Mouse (Mus musculus) cerebellum, adult 18-20 months (tissue): ENCODE measurements around the gene Kctd19.

ENCODE experiments used
- DNase-seq, 2 experiments: peaks; one replicate each; pipeline ENCODE4 v3.0.0; 2021

Gene Kctd19

DNA sequence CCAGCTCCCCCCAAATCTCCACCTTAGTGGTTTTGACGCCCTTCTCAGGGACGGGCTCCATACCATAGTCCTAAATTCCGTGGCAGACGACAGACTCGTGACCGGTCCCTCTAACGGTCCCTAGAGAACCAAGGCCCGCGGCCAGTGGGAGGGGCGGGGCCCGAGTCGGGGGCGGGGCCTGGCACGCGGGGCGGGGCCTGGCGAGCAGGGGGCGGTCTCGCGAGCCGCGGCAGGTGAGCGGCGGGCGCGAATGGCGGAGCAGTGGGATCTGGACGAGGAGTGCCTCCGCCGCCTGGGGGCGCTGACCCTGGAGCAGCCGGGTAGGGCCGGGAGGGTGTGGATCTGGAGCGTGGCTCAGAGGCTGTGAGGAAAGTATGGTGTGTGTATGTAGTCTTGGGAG lies at the start of gene Kctd19, which contains the start of gene Lrrc36:
Gene Kctd19, minus strand, starts transcription at position 112 of the 400 bp plus-strand sequence.
Gene Lrrc36, plus strand, starts transcription at position 181 of the 400 bp plus-strand sequence.
- peak; percentile 64 to 74 for DNase-seq

DNA sequence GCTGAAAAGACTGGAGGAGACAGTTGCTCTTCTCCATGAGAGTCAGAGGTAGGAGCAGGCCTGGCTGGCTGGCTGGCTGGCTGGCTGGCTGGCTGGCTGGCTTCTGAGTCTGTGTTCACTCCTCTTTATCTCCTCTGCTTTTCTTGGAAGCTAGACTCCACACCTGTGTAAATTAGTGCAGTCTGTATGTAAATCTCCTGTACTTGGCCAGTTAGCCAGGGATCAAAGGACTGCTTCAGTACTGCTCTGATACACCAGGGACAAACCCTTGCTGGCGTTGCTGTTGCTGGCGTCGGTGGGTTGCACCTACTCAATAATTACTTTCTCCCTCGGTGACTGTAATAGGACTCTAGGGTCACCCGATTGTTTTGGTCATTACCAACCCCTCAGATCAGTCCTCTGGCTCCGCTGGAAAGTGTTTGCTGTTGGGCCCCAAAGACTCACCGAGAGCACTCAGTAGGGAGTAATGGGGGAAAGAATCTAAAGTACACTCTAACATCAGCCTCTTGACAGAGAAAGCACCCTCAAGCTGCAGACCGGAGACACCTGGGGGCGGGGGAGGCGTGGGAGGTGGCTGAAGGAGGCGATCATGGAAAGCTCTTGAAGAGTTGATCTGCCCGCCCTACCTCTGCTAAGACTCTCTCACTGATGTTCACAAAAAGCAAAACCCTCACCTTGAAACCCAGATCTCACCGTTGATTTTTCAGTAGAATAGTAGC lies 47.9 kb upstream of the Kctd19 start:
- peak in 1 of 2 experiments; percentile 27 for DNase-seq

DNA sequence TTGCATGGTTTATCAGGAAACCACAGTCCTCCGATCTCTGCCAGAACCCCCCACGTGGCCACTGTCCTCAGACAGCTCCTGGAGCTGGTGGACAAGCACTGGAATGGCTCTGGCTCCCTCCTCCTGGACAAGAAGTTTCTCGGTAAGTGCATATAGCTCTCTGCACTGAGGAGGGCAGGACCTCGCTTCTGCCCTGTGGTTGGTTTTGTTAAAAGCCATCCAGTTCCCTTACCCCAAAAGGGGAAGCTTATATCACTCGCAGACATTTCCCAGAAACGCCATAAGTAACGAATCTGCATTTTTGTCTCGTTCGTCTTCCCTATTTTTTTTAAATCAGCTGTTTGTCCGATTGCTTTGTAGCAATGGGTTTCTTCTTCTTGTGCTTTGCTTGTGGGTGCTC lies 41.9 kb upstream of the Kctd19 start:
- DNase-seq = no peak

DNA sequence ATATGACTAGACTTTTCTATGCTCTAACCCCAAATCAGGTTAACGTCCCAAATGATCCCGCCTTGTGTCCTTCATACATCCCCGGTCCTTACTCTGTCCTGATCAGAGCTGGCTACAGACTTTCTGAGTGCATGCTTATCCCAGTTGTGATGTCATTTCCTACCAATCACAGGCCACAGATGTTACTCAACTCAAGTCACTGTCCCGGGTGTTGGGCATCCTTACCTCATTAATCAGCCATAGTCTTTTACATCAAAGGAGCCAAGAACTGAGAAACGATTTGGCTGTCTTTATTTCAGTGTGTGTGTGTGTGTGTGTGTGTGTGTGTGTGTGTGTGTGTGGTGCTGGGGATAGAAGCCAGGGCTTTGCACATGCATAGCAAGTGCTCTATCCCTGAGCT lies 40.8 kb upstream of the Kctd19 start:
- no peak for DNase-seq

DNA sequence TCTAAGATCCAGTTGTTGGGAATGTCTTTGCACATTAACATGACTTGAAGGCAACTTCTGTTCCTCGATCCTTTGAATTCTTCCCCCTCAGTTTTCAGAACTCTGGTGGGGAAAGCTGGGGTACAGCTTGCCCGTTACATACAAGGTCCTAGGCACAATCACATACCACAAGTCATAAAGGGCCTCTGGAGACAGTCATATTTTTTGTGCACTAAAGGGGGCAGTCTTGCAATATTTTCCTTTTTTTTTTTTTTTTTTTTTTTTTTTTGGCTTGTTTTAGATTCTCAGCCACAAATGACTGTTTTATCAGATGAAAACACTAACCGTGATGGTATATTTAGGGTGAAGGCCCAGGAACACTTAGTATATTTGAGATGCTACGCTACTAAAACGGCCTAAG lies 40.0 kb upstream of the Kctd19 start:
- DNase-seq = no peak

DNA sequence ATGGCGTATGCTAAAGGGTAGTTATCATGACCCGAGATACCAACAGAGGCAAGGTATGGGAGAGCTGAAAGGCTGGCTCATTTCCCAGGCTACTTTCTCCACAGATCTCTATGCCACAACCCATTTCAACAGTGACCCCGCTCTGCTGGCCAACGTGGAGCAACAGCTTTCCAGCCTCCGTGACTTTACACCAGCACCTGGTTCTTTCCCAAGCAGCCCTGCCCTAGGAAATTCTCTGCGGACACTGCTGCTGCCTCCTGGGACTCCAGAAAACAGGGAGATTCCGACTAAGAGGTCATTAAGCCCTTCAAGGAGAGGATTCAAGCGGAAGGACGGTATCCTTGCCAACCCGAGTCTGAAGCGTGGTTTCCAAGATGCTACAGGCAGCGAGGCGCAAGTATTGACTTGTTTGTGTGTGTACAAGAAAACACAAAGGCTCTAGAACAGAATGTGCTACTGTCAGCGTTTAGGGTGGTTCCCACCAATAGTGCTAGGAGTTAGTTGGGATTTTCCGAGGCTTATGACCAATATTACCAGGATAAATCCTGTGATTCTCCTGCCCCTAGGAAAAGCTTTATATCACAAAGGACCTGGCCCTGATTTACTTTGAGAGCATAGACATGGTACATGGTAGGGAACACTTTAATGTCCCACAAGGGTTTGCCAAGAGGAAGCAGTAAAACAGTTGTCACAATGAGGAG lies 38.8 kb upstream of the Kctd19 start:
- no peak for DNase-seq

DNA sequence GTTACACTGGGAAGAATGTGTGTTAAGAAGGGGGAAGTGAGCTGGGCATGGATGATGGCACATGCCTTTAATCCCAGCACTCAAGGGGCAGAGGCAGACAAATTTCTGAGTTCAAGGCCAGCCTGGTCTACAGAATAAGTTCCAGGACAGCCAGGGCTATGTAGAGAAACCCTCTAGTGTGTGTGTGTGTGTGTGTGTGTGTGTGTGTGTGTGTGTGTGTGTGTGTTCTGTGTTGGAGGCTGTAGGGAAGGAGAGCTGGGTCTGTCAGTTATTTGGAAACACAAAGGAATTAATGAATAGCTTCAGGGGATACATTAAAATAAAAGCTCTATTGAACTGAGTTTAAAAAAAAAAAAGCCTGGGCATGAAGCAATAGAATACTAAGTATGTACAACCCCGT lies 37.7 kb upstream of the Kctd19 start:
- DNase-seq = no peak

DNA sequence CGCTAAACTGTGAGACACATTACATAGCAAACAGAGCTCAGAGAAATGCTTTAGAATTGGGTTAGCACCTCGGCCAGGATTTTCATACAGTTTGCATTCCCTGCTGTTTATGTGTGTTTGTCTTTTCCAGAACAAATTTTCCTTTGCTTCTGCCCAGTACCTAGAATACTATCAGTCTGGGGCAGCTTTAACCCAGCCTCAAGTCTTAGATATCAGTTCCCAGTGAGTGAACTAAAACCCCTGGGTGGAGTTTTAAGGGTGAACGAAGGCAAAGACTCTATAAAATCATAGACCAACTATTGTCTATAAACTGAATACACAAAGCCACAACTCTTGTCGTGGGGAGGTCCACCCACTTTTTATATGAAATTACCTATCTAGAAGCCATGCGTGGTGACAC lies 35.3 kb upstream of the Kctd19 start:
- DNase-seq = no peak

DNA sequence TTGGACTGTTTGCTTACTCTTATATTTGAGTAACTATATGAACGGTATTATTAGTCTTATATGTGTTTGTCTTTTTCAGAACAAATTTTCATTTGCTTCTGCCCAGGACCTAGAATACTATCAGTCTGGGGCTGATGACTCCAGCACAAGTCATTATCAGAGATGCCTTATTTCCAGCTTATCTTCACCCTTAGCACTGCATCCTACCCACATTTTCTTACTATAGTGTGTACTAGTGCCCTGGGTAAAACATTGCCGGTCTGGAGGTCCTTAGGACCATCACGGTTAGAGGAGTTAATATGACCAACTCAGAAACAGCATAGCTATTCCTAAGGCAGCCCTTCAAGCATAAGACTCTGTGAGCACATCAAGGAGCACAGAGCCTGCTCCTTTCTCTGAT lies 34.9 kb upstream of the Kctd19 start:
- no peak for DNase-seq

DNA sequence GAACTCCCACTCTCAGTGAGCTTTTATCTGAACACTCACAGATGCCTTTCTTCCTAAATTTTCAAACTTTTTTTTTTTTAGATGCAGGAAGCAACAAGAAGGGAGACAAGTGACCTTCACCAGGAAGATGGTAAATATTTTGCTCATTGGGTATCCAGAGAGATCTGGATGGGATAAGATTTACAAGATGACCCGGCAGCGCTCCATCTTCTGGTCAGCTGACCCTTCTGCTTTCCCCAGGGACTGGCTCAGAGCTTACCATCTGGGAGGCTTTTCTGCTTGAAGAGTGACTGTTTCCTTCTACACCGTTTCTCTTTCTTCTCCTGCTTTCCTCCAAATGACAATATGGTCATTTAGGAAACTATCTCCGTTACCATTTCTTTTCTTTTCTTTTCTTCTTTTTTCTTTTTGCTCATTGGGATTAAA lies 32.8 kb upstream of the Kctd19 start:
- DNase-seq = peak in 1 of 2 experiments; percentile 33

DNA sequence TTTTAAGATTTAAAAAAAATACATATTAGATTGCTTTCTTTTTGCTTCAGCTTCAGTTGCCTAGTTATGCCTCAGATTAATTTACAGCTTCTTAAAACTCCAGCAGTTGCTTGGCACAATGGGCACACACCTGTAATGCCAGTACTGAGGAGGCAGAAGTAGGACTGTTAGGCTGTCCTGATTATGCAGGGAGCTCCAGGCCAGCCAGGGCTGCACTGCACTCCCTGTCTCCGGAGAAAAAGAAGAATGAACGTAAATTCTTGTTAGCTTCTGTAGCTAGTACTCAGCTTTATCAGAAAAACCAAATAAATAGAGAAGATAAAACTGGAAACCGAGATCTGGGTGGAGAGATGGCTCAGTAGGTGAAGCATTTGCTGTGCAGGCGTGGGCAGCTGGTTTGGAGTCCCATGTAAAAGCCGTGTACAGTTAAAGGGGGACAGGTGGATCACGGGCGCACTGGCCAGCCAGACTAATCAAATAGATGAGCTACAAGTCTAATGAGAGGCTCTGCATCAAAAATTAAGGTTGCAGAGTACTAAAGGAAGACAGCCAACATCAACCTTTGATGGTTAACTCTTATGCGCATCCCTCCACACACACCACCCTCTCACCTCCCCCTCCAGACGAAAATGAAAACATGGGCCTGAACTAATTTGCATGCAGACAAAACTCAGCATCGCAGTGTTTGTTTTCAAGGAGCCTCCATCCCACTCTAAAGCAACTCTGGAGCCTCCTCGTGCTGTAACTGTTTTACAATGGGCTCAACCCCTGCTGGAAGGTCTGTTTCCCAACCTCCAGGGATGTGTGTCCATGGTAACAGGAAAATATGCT lies 32.2 kb upstream of the Kctd19 start:
- no peak for DNase-seq

DNA sequence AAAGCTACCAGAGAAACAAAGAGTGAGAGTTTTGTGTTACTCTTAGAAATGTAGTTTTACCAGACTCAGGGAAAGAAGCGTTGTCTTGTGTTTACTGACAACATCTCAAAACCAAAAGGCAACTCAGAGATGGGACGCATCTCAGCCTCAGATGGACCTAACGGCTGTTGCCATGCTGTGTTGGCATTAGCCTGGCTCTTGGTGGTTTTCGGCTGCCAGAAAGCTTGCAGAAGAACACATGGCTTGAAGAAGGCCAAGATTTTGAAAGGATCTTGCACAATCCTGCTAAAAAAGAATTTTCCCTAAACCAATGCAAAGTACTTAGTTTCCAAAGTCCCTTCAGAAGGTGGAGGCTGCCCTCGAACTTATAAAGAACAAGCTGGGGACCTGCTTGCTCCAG lies 29.4 kb upstream of the Kctd19 start:
- no peak for DNase-seq

DNA sequence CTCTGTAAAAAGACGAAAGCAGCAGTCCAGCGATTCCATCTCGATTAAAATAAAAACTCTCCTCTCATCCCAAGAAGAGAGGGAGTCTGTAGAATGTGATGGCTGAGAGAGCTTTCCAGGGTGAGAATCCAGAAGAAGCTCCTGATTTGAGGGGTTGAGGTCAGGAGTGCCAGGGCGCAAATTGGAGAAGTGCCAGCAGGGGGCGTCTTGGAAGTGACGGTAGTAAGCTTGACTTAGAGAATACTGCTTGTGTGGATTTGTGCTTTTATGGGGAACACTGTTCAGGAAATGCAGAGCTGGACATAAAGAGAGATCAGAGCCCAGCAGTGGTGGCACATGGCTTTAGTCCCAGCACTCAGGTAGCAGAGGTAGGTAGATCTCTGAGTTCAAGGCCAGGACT lies 28.1 kb upstream of the Kctd19 start:
- no peak for DNase-seq

DNA sequence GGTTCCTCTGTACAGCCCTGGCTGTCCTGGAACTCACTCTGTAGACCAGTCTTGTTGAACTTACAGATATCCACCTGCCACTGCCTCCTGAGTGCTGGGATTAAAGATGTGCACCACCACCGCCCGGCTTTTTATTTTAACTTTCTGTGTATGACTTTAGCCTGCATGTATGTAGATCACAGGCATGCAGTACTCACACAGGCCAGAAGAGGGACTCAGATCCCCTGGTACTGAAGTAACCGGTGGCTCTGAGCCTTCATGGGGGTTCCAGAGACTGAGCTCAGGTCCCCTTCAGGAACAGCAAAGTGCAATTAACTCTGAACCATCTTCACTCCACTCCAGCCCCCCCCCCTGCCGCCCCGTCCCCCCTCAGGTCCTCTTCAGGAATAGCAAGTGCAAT lies 25.6 kb upstream of the Kctd19 start:
- DNase-seq = peak; percentile 44 to 45

DNA sequence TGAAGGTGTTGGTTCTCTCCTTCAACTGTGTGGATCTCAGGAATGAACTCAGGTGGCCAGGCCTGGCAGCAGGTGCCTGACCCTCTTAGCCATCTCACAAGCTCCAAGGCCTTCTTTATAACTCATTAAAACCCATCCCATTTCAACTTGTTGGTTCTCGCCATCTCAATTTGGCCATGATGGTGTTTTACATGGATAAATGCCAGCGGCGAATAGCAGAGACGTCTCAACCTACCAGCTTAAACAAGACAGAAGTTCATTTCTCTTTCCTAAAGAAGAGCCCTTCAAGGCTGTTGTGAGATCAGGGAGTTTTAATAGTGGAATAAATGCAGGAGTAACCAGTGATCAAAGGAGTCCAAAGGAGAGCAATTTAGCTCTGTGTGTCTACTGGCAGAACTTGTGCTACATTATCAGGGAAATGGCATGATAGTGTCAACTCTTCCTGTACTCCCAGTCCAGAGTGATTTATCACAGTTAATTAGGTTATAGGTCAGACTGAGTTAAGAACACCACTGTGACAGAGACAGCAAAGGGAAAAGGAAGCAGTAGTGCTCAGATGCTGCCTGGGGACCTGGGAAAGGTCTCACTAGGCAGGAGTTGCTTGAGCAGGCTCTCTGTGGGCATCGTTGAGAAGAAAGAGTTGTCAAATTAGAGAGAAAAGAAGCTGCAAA lies 23.9 kb upstream of the Kctd19 start:
- no peak for DNase-seq

DNA sequence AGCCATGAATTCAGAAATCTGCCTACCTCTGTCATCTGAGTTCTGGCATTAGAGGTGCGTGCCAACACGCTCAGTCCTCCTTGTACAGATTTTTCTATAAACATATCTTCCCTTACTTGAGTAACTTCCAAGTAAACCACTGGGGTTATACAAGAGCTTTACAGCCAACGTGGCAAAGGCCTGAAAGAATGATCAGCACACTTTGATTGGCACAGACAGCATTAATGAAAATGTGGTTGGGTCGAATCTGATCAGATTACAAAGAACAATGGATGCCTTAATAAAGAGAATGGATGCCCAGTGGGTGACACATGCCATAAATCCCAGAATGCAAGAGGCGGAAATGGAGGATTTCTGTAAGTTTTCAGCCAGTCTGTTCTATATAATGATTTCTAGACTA lies 22.9 kb upstream of the Kctd19 start:
- DNase-seq = no peak

DNA sequence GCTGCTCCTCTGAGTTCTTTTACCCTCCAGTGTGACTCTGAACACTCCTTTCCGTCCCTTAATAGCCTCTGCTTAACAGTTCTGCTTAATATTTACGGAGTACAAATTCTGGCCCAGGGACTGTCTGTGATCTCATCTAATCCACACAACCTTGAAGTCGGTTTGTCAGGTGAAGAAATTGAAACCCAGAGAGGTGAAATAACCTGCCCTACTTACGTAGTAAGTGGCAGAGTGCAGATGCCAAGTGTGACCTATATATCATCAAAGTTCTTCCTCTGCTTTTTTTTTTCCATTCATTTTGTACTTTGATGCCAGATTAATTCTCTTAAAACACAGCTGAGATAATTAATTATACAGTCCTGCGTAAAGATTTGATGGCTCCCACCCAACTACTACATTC lies 20.8 kb upstream of the Kctd19 start:
- no peak for DNase-seq

DNA sequence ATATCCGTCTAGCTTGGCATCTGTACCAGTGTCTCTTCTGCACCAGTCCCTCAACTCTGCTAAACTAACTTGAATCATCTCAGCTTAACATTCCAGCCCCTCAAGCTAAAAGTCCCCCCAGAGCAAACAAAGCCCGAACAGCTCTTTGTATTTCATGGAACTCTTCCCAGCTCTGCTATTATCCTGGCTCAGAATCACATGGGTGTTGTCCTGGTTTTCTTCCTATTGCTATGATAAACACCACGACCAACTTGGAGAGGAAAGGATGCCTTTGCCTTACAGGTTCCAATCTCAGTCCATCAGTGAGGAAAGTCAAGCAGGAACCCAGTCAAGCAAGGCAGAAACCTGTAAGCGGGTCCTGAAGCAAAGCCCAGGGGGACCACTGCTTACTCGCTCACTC lies 20.2 kb upstream of the Kctd19 start:
- no peak for DNase-seq

DNA sequence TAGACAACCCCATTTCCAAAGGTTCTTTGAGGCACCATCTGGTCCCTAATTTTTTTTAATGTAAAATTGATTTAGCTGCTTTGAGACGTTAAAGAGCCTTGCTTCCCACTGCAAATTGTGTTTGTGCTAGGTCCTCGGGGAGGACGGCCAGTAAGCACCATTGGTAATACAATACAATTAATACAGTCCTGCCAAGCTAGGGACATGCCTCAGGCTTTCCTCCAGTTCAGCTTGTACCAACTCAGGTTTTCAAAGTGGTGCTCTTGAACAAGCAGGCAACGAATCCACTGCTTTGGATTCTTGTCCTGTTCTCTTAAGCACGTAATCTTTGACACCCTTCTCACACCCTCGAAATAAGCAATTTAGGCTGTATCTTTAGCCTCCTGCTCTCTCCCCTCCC lies 19.7 kb upstream of the Kctd19 start:
- DNase-seq = no peak

DNA sequence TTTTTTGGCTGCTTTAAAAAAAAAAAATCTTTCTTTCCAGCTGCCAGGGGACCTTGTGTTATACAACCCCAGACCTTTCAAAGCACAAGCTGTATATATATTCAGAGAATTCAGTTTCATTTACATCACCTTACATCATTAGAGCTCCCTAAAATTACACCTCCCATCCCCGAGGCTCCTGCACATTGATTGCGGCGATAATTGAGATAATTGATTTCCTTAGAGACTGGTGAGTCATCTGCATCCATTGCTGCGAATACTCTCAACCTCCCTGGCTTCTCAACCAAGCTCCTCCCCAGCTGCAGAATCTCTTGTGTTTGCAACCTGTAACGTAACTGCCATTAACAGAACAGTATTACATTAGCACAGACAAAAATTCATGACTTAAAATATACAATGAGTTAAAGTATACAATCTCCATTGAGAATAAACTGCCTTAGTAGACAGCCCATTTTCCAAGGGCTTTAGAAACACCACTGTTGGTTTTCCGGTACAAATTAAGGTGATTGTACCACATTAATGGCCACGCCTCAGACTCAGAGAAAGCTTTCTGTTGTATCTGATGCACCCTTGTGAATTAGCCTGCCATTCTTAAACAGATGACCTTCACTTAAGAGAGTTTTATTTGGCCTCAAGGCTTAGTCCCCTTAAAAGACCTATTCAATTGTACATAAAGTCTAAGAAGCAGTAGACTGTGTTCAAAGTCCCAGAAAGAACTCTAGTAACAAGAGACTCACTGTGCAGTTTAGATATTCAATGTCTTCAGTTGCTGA lies 18.6 kb upstream of the Kctd19 start:
- DNase-seq = no peak

DNA sequence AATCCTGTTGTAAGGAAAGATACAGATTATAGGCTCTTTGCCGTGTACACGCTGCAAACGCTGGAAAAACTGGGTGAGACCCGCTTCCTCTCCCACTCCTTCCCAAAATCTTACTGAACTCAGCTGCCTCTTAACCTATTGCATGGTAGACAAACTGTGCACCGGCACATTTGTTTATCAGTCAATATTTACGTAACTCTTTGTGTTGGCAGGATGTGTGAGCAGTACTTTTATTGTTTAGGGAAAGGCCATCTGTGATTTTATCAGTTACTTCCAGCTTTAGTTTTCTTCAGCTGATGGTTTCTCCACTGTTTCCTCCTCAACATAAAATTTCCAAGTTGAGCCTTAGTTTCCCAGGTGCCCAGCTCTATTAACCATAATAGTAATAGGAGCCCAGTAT lies 13.6 kb upstream of the Kctd19 start:
- DNase-seq = no peak

DNA sequence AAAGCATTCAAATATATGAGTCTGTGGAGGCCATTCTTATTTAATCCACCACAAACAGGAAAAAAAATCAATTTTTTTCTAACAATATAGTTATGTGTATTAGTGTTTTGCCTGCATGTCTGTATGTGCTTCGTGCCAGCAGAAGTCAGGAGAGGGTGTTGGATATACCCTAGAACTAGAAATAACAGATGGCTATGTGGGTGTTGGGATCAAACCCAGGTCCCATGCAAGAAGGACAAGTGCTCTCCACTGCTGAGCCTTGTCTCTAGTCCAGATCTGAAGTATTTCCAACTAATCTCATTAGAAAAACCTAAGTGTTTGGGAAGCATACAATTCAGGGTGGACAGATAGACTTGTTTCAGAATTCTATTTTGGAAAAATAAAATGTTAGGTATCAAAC lies 8.7 kb upstream of the Kctd19 start:
- peak; percentile 50 to 68 for DNase-seq
